Mouse (Mus musculus) R1 (cell line): Measurements from ENCODE around the gene Epn2.
"Not testable (repeated sequence)": the region's sequence is repeated elsewhere in the genome, so short reads cannot be mapped to it uniquely, and the experiment has no call there.

Source experiments
- DNase-seq: peaks from one replicate; pipeline ENCODE4 v3.0.0-alpha.2; 2018; ENCODE audit warnings: low read depth, low spot score

Gene Epn2

GRCm38 (mm10) chr11:61592061-61592460 is 12.6 kb upstream of the Epn2 start:
- DNase-seq: no peak

- no peak for DNase-seq
These were observed 11.2 kb upstream of the Epn2 start for GRCm38 (mm10) chr11:61590516-61591213.

DNA sequence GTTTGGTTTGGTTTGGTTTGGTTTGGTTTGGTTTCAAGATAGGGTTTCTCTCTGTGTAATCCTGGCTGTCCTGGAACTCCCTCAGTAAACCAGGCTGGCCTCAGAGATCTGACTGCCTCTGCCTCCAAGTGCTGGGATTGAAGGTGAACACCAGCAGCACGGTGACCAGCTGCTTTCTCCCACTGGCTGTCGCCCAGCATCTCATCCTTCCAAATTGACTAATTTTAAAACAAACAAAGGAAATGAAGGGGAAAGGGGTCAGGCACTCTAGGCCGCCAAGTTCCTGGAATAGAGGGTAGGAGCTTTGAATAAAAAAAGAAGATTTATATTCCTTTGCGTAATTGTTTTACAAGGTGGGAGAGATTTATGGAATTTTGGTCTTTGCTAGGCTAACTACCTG is 5.9 kb upstream of the Epn2 start:
- DNase-seq: no peak

- DNase-seq: peak; percentile 54
These were observed 5.3 kb upstream of the Epn2 start for GRCm38 (mm10) chr11:61584830-61585229.

DNA sequence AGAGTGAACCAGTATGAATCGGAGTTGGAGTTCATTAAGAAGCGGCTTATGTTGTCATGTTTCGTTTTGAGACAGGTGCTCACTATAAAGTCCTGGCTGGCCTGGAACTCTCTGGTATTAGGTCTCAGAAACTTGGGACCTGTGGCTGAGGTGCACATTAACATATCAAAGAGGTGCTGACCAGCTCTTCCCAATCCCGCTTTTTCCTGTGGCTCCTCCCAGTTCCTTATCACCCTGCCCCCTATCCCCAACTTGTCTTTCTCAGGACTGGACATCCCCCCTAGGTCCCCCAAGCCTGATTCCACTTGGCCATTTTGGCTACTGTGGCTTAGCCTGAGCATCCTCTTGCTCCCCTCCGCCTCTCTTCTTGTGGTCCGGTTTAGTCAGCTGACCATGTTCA is 4.6 kb upstream of the Epn2 start:
- peak; percentile 69 for DNase-seq

GRCm38 (mm10) chr11:61582808-61583207 is 3.3 kb upstream of the Epn2 start:
- DNase-seq: not testable (repeated sequence)

DNA sequence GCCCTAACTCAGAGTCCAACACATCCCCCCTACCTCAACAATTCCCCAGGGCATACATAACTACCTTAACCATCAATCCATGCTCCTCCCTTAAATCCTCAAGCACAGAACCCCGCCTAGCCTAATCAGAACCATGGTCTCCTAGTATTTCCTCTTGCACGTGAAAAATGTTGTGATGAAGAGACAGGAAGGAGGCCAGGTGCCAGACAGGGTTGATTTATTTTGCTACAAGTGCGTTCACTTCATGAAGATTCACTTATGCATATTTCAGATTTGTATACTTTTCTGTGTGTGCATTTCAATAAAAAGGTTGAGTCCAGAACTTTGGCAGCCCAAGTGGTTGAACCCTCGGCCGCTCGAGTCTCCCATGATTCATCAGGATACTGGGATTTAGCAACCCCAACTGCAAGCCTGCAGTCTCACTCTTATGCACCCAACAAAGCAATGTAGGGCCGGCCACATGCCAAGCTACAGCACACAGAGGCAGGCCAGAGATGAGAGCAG is 443 bp upstream of the Epn2 start:
- DNase-seq: no peak

GRCm38 (mm10) chr11:61578541-61578982 is 925 bp downstream of the Epn2 start:
- DNase-seq: peak; percentile 55

GRCm38 (mm10) chr11:61577991-61578390 is 1.5 kb downstream of the Epn2 start:
- peak; percentile 35 for DNase-seq

GRCm38 (mm10) chr11:61577349-61577748 is 2.1 kb downstream of the Epn2 start:
- no peak for DNase-seq

DNA sequence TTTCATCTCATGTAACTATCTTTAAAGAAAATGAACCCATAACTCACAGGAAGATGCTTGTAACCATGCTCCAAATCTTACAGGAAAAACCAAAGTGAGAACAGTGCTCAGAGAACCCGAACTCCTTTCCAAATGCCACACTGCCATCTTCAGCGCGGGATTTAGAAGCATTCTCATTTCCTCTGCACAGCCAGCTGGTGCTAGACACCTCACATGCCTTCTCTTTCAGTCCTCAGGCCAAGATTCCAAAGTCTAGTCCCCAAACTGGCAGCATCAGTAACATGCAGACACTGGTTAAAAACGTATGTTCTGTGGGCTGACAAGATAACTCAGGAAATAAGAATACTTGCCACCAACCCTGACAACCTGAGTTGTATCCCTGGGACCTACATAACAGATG is 6.2 kb downstream of the Epn2 start:
- DNase-seq: no peak

- DNase-seq: no peak
These were observed 8.3 kb downstream of the Epn2 start for GRCm38 (mm10) chr11:61571225-61571624.

DNA sequence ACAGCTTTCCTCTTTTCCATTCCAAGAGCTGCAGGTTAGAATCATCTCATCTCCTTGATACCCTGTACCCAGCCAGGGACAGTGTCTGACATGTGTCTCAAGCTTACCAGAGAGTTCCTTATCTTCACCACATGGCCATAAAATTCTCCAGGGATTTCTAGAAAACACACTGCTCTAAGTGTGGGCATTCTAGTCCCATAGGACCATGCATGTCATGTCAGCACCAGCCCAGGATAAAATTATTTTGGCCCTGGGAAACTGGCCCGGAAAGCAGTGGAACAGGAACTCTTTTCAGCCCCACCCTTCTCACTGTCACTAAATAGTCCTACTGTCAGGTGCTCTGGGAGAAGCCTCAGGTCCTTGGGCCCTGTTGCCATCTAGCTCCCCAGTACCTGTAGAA is 9.8 kb downstream of the Epn2 start:
- no peak for DNase-seq

DNA sequence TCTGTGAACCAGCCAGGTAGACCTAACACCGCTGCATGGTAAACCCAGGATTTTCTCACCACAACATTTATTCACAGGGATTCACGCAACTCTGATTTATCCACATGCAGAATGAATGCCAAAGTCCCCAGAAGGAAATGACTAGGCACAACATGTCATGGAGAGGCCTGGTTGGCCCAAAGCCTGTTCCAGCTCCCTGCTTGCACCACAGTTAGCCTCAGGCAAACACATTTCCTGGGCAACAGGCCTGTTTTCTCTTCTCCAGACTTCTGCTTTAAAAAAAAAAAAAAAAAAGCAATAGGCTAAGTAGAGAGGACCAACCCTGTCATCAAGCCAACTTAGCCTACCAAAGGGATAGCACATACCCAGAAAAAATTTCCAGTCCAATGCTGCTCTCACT is 14.9 kb downstream of the Epn2 start:
- no peak for DNase-seq

GRCm38 (mm10) chr11:61563939-61564338 is 15.5 kb downstream of the Epn2 start:
- no peak for DNase-seq

DNA sequence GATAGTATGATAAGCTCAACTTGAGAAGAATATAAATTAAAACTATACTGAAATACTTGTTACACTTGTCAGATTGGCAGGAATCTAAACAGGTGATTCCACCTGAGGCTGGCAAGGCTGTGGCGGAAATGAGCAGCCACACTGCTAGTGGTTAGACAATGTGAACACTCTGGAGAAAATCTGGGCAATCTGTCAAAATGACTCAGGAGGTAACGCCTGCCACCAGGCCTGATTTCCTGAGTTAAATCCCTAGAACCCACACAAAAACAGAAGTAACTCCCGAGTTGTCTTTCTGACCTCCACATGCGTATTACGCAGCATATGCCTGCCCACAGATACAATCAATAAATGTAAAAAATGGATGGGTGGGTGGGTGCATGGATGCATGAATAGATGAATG is 17.1 kb downstream of the Epn2 start:
- DNase-seq: no peak

DNA sequence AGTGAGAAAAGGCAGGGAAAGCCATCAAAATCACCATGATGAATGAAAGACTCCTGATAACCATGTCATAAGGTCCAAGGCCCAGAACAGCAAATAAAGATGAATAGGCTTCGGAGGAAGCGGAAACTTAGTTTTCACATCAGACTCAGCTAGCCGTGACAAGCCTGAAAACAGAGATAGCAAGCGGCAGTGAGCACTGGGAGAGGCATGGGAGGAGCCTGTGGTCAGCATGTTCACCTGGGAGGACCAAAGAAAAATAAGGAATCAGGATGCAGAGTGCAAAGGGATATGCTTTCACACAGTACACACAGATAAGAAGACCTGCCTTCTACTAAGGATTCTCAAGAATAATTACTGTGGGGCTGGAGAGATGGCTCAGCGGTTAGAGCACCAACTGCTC is 19.9 kb downstream of the Epn2 start:
- no peak for DNase-seq

DNA sequence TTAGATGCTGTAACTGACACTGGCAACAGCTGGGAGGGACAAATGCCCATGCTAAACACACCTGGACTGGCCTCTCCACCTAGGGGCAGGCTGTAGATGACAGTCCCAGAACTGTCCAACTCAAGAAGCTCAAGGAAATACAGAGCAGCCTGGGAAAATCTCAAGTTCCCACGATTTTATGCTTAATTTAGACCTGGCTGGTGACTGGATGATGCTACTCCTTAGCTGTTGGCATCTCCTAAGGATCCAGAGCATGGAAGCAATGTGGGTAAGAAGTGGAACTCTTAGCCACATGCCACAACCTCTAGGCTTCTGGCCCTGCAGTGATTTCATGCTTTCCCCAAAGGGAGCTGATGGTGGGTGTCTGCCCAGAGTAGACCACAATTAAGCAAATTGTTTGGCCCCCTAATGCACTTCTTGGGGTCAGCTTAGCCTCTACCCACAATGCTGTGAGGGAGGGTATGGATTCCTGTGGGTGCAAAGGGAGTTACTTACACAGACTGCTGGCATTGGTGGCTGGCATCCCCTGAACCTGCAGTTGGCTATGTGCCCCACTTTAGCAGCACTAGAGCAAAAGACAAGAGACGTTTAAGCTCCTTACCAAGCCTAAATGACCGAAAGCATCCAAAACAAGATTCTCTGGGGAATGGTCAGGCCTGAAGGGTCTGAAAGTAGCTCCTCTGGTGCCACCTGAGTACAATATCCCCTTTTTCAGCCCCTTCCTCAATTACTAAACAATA is 26.3 kb downstream of the Epn2 start:
- no peak for DNase-seq

GRCm38 (mm10) chr11:61550631-61551030 is 28.9 kb downstream of the Epn2 start:
- DNase-seq: no peak

DNA sequence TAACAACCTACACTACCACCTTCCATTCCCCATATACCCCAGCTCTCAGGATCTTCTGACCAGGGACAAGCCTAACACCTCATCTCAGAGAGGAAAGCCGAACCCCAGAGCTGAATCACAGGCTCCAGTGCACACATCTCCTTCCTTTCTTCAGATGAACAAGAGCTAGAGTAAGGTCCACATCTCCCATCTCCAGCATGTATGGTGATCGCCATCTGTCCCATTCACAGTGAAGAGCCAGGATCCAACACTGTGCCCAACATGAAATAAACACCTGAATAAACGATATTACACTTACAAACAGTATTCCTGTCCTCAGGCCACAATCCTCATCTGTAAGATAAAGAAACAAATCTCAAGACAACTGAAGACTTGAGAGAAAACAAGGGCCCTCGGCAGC is 31.8 kb downstream of the Epn2 start:
- DNase-seq: no peak

DNA sequence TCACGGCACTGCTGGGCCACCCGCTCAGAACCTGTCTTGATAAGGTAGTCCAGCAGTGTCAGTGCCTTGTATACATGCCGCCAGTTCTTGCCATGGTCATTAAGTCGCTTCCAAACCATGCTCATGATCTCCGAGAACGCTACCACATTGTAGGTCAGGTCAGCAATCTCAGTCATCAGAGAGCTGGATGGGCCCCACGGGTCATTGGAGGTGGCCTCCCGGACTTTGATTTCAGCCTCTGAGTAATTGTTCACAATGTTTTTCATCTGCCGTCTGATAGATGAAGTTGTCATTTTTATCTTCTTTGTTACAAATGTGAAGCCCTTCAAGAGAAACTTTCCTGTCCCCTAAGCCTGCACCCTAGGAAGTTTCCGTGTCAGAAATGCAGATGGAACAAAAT is 33.0 kb downstream of the Epn2 start:
- no peak for DNase-seq

- no peak for DNase-seq
These were observed 33.9 kb downstream of the Epn2 start for GRCm38 (mm10) chr11:61545586-61545985.

DNA sequence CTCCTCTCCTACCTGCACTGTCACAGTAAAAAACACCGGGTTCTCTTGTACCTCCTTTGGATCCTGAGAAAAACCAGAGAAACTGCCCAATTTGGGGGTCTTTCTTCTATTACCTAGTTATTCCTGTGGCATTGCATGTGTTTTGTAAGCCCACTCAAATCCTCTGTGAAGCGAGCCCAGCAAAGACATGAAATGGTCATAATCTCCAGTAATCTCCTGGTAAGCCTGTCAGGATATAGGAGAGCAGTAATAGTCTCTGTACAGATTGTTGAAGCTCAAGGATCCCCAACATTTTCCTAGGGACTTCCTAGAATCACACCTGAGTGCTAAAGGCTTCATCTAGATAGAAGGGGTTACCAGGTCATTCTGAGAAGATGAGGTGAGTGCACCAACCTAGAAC is 38.4 kb downstream of the Epn2 start:
- no peak for DNase-seq
